Mouse (Mus musculus) activated CD4-positive, CD25-positive, alpha-beta regulatory T cell, adult 4 months (primary cell): Measurements from ENCODE around the gene Ralgds. TPM values are rescaled to one million over a fixed set of nuclear protein-coding genes. Genes with fewer than 3 reads are reported as not detected.
"Not testable (repeated sequence)": the region's sequence is repeated elsewhere in the genome, so short reads cannot be mapped to it uniquely, and the experiment has no call there.

Source experiments
- ATAC-seq: one replicate; pipeline ENCODE4 v1.8.0; 2017
- polyA plus RNA-seq, 2 experiments: library from polyadenylated mRNA; unstranded; fragments of 100-300 nt; shearing (Covaris generic); gene quantifications; one replicate each; pipeline ENCODE4 v1.2.1; 2017

Ralgds gene
- polyA plus RNA-seq, 2 experiments from 2014 or later = 7.4 to 8.3 TPM

- no peak for ATAC-seq
Measured at GRCm38 (mm10) chr2:28506291-28506690, 6.6 kb upstream of the Ralgds start.

DNA sequence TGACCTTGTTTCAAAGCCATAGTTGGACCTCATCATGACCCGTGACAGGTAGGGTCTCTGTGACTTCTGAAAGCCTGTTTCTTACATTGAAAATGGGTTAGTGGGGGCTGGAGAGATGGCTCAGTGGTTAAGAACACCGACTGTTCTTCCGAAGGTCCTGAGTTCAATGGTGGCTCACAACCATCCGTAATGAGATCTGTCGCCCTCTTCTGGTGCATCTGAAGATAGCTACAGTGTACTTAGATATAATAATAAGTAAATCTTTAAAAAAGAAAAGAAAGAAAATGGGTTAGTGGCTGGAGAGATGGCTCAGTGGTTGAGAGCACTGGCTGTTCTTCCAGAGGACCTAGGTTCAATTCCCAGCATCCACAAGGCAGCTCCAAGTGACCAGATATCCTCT lies 1.3 kb upstream of the Ralgds start:
- not testable (repeated sequence) for ATAC-seq

DNA sequence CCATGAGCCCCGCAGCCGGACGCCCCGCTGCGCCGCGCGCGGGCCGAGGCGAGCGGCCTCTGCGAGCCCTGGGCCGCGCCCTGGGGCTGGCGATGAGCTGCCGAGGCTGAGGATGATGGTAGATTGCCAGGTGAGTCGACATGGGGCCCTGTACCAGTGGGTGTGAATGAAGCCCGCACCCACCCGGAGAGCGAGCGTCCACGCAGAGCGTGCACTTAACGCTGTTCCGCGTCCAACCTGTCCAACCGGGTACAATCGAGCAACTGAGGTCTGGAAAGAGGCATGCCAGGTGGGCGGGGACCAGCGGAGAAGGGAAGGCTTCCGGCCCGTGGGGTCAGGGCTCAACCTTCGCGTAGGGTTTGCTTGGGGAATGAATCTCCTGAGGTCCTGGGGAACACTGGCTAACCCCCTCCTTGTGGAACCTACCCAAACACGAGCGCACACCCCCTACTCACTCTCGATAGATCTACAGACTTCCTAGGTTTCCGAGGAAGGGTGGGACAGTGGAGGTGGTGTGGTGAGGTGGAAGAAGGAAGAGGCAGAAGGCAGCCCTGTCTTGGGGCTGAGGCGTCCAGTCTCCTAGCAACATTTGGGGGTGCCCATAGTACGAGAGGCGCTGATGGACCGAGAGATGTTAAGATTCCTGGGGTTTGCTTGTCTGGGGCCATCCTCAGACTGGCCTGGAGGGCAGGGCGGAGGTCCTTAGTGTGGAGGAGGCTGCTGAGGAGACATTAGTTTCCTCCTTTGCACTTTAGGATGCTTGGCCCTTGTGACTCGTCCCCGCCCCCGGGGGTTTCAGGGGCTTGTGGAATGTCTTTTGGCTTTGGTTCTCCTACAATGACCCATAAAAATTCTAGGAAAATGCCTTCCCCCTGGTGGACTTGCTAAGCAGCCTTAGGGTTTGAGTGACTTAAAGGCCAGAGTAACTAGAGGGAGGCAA lies 776 bp downstream of the Ralgds start:
- ATAC-seq = no peak

GRCm38 (mm10) chr2:28514489-28514888 lies 1.6 kb downstream of the Ralgds start:
- ATAC-seq = peak; percentile 36

DNA sequence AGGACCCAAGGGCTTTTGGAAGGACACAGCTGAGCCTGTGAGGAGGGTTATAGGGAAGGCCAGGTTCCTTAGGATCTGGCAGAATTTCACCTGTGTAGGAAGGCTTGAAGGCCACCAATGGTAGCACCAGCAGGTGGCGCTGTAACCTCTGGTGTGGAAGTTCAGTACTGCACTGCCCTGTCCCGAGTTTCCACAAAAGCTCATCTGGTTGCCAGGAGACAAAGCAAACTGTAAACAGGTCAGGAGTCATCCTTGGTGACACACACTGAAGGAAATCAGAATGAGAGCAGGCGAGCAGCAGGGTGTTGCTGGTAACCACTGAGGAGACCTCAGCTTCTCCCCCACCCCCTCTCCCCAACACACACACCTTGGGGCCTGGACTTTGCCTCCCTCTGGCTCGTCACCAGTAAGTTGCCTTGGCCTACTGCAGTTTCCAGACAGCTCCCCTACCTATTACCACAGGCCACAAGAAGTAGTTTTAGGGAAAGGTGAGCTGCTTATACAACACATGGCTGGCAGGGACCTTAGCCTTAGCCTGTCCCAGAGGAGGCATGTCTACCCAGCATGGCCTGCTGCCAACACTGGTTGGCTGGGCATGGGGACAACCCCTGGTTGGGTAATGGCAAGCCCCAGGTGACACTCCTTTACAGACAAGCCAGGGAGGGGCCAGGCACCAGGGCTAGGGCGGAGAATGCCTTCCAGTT lies 4.4 kb downstream of the Ralgds start:
- peak; percentile 53 for ATAC-seq

DNA sequence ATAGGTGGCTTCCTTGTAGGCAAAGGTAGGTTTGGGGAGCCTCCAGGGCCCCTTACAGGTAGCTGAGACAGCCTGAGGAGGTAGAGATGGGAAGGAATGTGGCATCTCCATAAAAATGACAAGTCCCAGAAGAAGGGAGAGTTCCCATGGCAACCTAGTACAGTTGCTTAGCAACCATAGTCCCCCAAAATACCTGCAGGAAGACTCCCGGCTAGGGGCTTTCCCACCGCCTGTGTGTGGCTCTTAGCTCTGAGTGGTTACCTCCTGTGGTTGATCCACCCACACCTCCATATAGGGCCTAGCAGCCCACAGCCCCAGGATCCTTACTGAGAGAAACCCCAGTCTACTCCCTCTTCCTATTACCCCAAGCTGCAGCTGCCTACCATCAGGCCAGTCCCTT lies 5.3 kb downstream of the Ralgds start:
- ATAC-seq = peak; percentile 78

- no peak for ATAC-seq
Measured at GRCm38 (mm10) chr2:28520581-28520980, 7.7 kb downstream of the Ralgds start.

DNA sequence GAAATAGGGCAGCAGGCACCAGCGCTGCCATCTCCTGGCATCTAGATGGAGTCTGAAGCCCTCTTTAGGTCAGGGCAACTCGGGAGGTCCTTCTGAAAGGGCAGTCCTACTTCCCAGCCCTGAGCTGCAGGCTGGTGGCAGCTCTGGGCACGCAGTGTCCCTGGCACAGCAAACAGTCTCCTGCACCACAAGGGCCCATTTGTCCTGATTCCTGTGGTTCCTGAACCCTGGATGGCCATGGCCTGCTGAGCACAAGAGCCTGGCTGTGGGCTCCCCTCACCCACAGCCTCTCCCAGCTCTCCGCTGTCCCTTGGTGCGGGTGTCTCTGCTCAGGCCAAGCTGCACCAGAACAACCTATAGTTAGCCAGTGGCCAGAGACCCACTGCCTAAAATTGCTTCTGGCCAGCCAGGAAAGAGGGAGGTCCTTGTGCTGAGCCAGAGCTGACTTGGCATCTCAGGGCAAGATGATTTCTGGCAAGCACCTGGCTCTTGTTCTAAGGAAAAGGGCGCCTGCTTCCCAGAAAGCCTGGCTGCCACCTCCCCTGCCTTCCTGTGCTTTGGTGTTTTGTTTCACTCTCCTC lies 8.7 kb downstream of the Ralgds start:
- no peak for ATAC-seq

DNA sequence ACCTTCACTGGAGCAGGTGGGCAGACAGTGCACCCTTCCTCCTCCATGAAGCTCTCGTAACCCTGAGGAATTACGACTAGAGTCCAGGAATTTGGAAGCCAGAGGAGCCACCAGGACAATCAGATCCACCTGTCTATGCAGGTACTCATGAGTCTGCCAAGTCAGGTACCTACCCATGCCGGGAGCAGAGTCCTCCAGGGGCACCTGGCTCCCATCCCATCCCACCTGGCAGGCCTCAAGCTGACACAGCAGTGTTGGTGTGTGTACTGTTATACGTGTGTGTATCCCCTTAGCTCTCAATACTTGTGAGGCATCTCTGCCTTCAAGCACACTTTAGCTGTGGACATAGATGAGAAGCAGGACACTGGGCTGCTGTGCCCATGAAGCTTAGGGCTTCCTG lies 9.2 kb downstream of the Ralgds start:
- ATAC-seq = no peak

DNA sequence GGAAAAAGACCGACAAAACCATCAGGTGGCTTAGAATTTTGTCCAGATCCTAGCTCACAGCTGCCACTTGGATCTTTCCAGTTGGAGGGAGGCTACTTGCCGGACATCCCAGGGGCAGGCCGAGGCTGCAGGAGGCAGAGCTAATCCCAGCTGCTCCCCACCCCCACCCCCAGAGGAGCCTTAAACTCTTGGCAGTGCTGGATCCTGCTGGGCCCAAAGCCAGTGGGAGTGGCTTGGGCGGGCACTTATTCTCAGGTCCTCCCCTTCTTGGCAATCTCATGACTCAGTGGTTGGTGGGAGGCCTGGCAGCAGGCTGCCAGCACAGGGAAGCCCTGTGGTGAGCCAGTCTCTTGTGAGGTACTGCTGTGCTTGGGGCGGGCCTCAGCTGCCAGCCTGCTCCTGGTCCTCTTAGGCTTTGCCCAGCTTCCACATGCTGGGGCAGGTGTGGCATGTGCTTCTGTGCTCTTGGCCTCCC lies 10.8 kb downstream of the Ralgds start:
- no peak for ATAC-seq

DNA sequence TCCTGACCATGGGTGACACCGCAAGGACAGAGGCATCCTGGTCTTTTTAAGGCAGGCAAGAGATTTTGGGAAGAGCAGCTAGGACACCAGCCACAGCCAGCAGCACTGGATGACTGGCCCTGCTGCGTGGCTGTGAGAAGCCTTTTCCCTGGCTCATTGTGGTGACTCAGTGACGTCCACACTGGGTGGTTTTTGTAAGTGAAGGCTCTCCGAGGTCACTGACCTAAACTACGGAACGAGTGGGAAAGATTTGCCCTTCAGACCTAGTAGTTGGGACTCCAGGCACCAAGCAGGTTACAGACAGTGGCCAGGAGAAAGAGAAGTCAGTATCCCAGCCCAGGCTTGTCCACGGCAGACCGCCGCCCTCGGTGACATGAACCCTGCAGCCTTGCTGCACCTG lies 11.5 kb downstream of the Ralgds start:
- no peak for ATAC-seq

DNA sequence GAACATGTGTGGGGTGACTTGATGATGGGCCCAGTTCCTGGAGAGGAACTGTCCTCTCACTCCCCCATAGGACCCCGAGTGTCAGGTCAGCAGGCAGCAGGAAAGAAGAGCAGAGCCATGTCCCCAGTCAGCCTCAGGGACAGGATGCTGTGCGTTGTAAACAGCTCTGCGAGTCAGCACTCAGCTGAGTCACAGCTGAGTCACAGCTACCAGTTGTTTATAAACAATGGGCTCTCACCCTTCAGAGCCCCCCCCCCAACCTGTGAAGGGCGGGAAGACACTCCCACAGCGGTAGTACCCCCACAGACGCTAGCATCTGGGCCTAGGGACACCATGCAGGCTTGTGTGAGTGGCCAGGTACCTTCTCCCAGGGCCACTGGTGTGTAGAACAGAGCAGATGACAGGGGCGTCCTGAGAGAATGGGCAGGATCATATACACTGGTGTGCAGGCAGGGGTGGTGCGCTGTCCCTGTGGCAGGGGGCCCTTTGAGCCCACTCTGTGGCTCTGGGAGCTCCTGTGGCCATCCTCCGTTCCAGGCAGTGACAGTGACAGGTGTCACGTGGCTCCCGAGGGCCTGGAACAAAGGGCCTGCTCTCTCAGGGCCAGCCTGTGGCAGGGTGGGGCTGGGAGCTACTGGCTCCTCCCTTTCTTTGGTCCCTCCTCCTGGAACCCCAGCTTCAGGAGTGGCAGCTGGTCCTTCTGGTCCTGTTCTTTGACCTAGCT lies 12.5 kb downstream of the Ralgds start:
- peak; percentile 73 for ATAC-seq

DNA sequence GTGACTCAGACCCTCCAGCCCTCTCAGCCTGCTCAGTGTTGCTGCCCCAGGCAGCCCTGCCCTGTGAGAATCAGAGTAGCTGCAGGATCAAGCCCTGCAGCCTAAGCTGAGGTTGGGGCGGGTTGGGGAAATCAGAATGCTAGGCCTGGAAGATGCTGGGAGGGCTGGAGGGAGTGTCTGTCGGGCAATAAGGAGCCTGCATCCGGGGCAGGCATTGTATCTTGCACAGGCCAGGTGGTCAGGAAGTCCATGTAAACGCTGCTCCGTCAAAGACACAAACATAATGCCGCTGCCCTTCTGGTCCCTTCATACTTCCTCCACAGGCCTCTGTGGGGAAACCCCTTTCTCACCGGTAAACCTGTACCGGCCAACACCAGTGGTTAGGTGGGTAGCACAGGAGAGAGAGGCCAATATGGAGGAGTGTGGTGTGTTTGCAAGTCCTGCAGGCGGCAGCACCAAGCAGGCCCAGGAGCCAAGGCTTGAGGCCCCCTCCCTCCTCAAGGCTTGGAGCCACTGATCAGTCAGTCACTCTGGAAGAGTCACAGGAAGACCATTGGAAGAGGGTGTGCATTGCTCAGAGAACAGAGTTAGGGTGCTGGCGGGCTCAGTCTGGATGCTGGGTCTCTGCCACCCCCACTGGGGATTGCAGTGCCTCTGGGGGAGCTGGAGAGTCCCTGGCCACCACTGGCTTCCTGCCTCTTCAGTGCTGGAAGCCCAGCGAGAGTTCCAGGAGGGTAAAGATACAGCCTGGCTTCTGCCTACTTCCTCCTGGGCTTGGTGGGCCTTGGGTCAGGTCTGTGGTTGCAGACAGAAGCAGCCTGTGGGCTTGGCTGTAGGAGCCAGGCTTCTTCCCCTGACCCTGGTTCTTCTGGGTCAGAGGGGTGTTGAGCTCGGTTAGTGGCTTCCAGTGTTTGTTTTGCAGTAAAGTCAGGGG lies 13.3 kb downstream of the Ralgds start:
- ATAC-seq = peak; percentile 65

DNA sequence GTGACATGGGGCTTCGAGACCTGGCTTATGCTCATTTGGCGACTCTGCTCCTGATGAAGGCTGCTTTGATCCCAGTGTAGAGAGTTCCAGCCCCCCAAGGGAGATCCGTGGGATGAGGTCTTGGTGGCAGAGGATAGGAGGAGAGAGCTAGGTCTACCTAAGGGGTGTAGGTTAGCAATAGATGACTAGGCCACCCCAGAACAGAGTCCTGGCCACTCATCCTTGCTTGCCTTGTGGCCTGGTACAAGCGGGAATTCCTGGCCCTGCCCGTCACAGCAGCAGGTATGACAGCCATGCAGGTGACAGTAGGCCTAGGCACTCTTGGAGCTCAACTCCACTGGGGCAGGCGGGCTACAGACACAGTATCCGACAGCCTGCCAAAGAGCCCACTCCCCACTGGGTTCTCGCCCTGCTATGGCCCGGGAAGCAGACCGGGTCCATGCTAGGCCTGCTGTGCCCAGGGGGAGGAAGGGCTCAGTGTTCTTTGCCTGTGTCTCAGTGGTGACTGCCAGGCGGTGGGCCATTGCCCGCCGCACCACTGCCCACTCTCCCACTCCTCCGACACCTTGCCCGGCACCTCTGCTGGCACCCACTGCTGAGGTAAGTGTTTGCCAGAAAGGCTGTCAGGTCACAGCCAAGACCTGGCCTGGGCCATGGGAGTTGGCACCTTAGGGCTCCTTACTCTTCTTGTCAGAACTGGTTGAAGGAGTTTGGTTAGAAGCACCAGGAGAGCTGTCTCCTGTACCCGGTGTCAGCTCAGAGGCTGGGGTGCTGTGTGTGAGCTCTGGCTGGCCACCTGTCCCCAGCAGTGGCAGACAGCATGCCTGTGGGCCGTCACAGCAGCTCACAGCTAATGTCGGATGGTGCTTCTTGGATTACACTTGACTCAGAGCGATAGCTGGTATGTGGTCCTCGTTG lies 14.8 kb downstream of the Ralgds start:
- ATAC-seq = no peak

DNA sequence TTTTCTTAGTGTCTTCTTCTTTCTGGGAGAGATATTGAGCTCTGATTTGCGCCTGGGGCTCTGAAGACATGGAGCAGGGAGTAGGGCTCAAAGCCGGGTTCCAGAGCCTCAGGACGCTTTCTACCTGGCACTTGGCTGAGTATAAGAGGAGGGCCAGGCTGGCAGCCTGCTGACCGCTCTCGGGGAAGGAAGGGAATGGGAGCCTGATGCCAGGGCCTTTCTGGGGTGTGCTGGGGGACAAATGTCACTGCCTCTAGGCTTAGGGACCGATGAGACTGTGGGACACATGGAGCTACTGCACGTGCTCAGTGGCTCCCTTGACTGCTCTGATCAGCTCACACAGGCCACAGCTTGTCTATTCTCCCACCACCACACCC lies 15.4 kb downstream of the Ralgds start:
- no peak for ATAC-seq

- no peak for ATAC-seq
Measured at GRCm38 (mm10) chr2:28529856-28530255, 16.9 kb downstream of the Ralgds start.

DNA sequence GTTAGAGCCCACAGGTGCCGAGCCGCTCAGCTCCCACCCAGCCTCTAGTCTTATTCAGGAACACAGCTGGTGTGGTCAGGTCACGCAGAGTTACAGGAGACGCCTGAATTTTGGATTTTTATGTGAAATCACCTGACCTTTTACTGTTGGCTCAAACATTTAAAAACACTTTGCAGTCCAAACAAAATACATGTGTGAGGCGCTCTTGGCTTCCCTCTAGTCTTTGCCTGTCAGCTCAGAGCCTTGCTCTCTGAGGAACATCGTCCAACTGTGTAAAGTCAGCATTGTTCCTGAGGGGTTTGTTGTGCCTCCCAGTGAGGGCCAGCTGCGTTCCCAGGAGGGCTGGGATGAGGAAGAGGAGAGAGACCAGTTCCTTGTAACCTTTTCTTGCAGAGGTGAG lies 17.4 kb downstream of the Ralgds start:
- no peak for ATAC-seq

- peak; percentile 89 for ATAC-seq
Measured at GRCm38 (mm10) chr2:28532938-28533771, 20.2 kb downstream of the Ralgds start.

- ATAC-seq = no peak
Measured at GRCm38 (mm10) chr2:28533901-28534435, 21.0 kb downstream of the Ralgds start.
